Mouse (Mus musculus) lung, embryonic 16.5 days (tissue): ENCODE results near the gene Lamc3. TPM values are rescaled to one million over a fixed set of nuclear protein-coding genes. Genes with fewer than 3 reads are reported as not detected.

ENCODE experiments used
- ATAC-seq: fragments of 200-750 bp; cut with Nextera tagmentation; 2 replicates; pipeline ENCODE4 v1.8.0; 2017; ENCODE audit warnings: low read depth, mild to moderate bottlenecking, moderate library complexity
- H3K27ac ChIP-seq: fragments of 300-500 bp; sonication (generic); 2 replicates; pipeline ENCODE4 v1.5.1; 2014; ENCODE audit warnings: mild to moderate bottlenecking, control low read depth, low read length
- H3K27me3 ChIP-seq: fragments of 300-500 bp; sonication (generic); 2 replicates; pipeline ENCODE4 v1.6.1; 2014; ENCODE audit warnings: low read depth, low read length, mixed read lengths; ENCODE audit not compliant: control insufficient read depth, insufficient read depth
- H3K36me3 ChIP-seq: fragments of 300-500 bp; sonication (generic); 2 replicates; pipeline ENCODE4 v1.6.1; 2014; ENCODE audit warnings: low read length; ENCODE audit not compliant: control insufficient read depth, insufficient read depth
- H3K4me1 ChIP-seq: fragments of 300-500 bp; sonication (generic); replicated peaks from 2 replicates; pipeline ENCODE4 v1.6.1; 2014; ENCODE audit warnings: low read length, mixed read lengths; ENCODE audit not compliant: control insufficient read depth, insufficient read depth
- H3K4me2 ChIP-seq: fragments of 300-500 bp; sonication (generic); 2 replicates; pipeline ENCODE4 v1.6.1; 2014; ENCODE audit warnings: low read depth, low read length, control low read depth
- H3K4me3 ChIP-seq: fragments of 300-500 bp; sonication (generic); 2 replicates; pipeline ENCODE4 v1.5.1; 2014; ENCODE audit warnings: mild to moderate bottlenecking, low read length, control low read depth
- H3K9ac ChIP-seq: fragments of 300-500 bp; sonication (generic); 2 replicates; pipeline ENCODE4 v1.6.1; 2014; ENCODE audit warnings: low read length, control low read depth
- H3K9me3 ChIP-seq: fragments of 300-500 bp; sonication (generic); 2 replicates; pipeline ENCODE4 v1.6.1; 2016; ENCODE audit warnings: low read length; ENCODE audit not compliant: control insufficient read depth
- WGBS: fragments of 180-500 bp; shearing (Covaris S2); extraction: QIAGEN DNeasy Blood & Tissue Kit; methylation state at CpG from one replicate; pipeline ENCODE4 v1.1.7; 2014; 5-methylcytosine and 5-hydroxymethylcytosine counted together
- polyA plus RNA-seq: library from polyadenylated mRNA; unstranded; fragments of >200 nt; fragmentation: Nextera tagmentation; extraction: Ambion mirVana; gene quantifications from 2 replicates; pipeline ENCODE4 v1.2.1, GENCODE M21; 2015

Gene Lamc3
- polyA plus RNA-seq, 1 experiment from 2014 or later = 1.7 TPM

- Histone ChIP-seq H3K36me3 (no peaks in the 10 kb centered on the region), H3K4me3 (no peak overlapping the region), H3K27ac (no peak overlapping the region), H3K9me3 (no peaks in the 10 kb centered on the region), H3K27me3 (peaks cover 29% of the 10 kb centered on the region), H3K9ac (no peak overlapping the region), H3K4me1 (peaks cover 5% of the 10 kb centered on the region; the same call in 1 of the 2 replicates), H3K4me2 (no peak overlapping the region)
- WGBS = 64% methylated on average over 2 of the region's 2 CpGs
- ATAC-seq = no peak
Observed at GRCm38 (mm10) chr2:31891219-31891618, 4.1 kb downstream of the Lamc3 start.

DNA sequence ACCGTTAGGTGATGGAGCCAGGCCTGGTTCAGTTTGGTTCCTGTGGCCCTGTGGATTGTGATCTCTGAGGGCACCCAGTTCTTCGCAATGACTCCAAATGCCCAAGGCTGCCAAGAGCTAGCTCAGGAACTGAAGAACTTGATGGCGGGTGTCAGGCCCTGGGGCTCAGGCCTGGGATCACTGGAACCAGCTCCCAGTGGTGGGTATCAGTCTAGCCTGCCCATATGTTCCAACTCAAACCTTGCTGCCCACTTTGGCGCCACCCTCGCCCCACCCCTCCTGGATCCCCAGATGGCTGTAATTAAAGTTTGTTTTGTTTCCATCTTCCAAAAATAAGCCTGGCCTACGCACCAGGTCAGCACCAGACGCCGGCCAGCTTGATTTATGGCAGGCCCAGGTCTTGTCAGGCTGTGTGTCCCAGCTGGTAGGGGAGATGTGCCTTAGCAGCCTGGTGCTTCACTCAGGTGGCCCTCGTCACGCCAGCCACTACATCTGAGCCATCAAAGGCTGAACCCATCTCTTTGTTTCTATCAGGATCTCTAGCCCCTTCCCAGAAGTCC is 6.1 kb downstream of the Lamc3 start:
- Histone ChIP-seq H3K27me3 (peaks cover 10% of the 10 kb centered on the region), H3K4me3 (no peak overlapping the region), H3K4me2 (no peak overlapping the region), H3K36me3 (no peaks in the 10 kb centered on the region), H3K9me3 (no peaks in the 10 kb centered on the region), H3K27ac (no peak overlapping the region), H3K9ac (no peak overlapping the region), H3K4me1 (no peaks in the 10 kb centered on the region)
- 55% methylated on average over 10 of the region's 10 CpGs for WGBS
- ATAC-seq = no peak

GRCm38 (mm10) chr2:31894221-31894870 is 7.3 kb downstream of the Lamc3 start:
- Histone ChIP-seq H3K4me3 (no peak overlapping the region), H3K4me2 (no peak overlapping the region), H3K9me3 (no peaks in the 10 kb centered on the region), H3K36me3 (no peaks in the 10 kb centered on the region), H3K9ac (no peak overlapping the region), H3K27ac (no peak overlapping the region), H3K4me1 (no peaks in the 10 kb centered on the region), H3K27me3 (no peaks in the 10 kb centered on the region)
- ATAC-seq = no peak
- WGBS = 59% methylated on average over 13 of the region's 13 CpGs

DNA sequence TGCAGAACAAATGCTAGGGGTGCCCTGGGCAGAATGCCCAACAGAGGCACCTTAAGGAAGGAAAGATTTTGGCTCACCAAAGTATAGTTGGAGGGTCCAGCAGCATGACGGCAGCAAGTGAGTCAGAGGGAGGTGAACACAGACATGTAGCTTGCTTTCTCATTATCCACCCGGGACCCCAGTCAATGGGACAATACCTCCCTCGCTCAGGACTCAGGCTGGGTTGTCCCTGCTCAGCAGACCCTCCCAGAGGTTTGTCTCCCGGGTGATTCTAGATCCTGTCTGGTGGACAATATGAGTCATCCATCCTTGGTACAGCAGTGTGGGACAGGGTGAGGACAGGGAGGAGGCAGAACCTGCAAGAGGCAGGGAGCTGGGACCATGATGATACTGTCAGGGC is 13.8 kb downstream of the Lamc3 start:
- H3K4me2 ChIP-seq = no peak overlapping the region
- no peaks in the 10 kb centered on the region for H3K27me3 ChIP-seq
- H3K9ac ChIP-seq = no peak overlapping the region
- H3K27ac ChIP-seq = no peak overlapping the region
- WGBS = 82% methylated on average over 4 of the region's 4 CpGs
- H3K4me1 ChIP-seq = no peaks in the 10 kb centered on the region; the same call in 1 of the 2 replicates
- no peak for ATAC-seq
- H3K36me3 ChIP-seq = no peaks in the 10 kb centered on the region
- H3K4me3 ChIP-seq = no peak overlapping the region
- no peaks in the 10 kb centered on the region for H3K9me3 ChIP-seq

DNA sequence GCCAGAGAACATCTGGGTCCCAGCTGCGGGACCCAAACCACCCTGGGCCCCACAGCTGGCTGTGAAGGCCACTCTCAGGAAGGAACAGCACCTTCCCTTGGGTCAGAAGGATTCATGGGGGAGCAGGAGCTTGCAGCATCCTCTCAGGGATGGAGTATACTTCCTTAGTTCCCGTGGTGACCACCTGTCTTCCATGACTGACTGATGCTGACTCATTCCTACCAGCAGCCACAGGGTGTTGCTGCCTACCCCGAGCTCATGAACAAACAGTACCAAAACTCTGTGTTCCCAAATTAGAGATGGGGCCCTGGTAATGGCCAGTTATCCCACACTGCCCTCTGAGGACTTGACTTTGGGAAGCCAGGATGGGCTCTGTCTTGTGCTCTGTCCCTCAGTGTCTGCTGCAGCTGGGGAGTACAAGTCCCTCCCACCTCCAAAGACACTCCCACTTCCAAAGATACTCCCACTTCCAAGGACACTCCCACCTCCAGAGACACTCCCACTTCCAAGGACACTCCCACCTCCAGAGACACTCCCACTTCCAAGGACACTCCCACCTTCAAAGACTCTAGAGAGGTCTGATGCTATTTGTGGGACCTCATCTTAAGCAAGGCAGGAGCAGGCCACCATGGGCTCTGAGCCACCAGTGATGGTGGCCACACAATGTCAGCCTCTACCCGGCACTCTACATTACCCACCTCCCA is 14.7 kb downstream of the Lamc3 start:
- no peak overlapping the region for H3K9ac ChIP-seq
- H3K36me3 ChIP-seq = no peaks in the 10 kb centered on the region
- no peak overlapping the region for H3K4me2 ChIP-seq
- H3K4me3 ChIP-seq = no peak overlapping the region
- no peaks in the 10 kb centered on the region for H3K9me3 ChIP-seq
- H3K4me1 ChIP-seq = no peaks in the 10 kb centered on the region; the same call in 1 of the 2 replicates
- H3K27ac ChIP-seq = no peak overlapping the region
- peak; percentile 37 for ATAC-seq
- H3K27me3 ChIP-seq = no peaks in the 10 kb centered on the region
- WGBS = 40% methylated on average over 4 of the region's 4 CpGs

GRCm38 (mm10) chr2:31904089-31904488 is 17.0 kb downstream of the Lamc3 start:
- Histone ChIP-seq H3K4me2 (no peak overlapping the region), H3K27ac (no peak overlapping the region), H3K9me3 (no peaks in the 10 kb centered on the region), H3K4me3 (no peak overlapping the region), H3K36me3 (no peaks in the 10 kb centered on the region), H3K4me1 (no peaks in the 10 kb centered on the region; the same call in 1 of the 2 replicates), H3K9ac (no peak overlapping the region), H3K27me3 (no peaks in the 10 kb centered on the region)
- 22% methylated on average over 6 of the region's 6 CpGs for WGBS
- peak; percentile 41; the same call in 1 of the 2 replicates for ATAC-seq

DNA sequence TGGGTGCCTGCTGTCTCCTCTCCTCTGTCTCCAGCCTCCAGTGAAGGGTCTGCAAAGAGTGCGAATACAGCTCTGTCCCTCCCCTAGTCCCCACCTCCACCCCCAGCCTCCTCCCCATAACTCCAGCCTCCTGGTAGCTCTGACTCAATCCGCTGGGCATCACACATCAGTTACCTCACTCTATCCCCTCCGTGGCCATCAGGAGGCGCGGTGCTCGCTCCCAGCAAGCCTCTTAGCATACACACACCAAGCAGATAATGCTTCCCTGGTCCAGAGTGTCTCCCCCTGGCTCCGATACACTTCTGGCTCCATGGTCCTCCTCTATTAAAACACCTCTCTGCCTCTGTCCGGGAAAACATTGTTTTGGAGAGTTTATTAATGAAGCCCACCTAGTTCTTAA is 17.5 kb downstream of the Lamc3 start:
- Histone ChIP-seq H3K9me3 (no peaks in the 10 kb centered on the region), H3K36me3 (no peaks in the 10 kb centered on the region), H3K4me3 (no peak overlapping the region), H3K9ac (no peak overlapping the region), H3K27ac (no peak overlapping the region), H3K4me2 (no peak overlapping the region), H3K4me1 (no peaks in the 10 kb centered on the region; the same call in 1 of the 2 replicates), H3K27me3 (no peaks in the 10 kb centered on the region)
- no peak for ATAC-seq
- 12% methylated on average over 8 of the region's 8 CpGs for WGBS

GRCm38 (mm10) chr2:31905682-31906081 is 18.6 kb downstream of the Lamc3 start:
- no peaks in the 10 kb centered on the region for H3K27me3 ChIP-seq
- no peak overlapping the region for H3K27ac ChIP-seq
- no peak overlapping the region for H3K4me2 ChIP-seq
- no peak overlapping the region for H3K9ac ChIP-seq
- ATAC-seq = peak; percentile 34; the same call in 1 of the 2 replicates
- H3K36me3 ChIP-seq = no peaks in the 10 kb centered on the region
- no peaks in the 10 kb centered on the region for H3K9me3 ChIP-seq
- no peaks in the 10 kb centered on the region; the same call in 1 of the 2 replicates for H3K4me1 ChIP-seq
- WGBS = 30% methylated on average over 9 of the region's 9 CpGs
- no peak overlapping the region for H3K4me3 ChIP-seq

- Histone ChIP-seq H3K9me3 (no peaks in the 10 kb centered on the region), H3K27ac (no peak overlapping the region), H3K9ac (no peak overlapping the region), H3K4me3 (no peak overlapping the region), H3K4me2 (no peak overlapping the region), H3K4me1 (no peaks in the 10 kb centered on the region; the same call in 1 of the 2 replicates), H3K27me3 (no peaks in the 10 kb centered on the region), H3K36me3 (no peaks in the 10 kb centered on the region)
- ATAC-seq = no peak
- 40% methylated on average over 9 of the region's 9 CpGs for WGBS
Observed at GRCm38 (mm10) chr2:31906407-31906806, 19.3 kb downstream of the Lamc3 start.
